Comparison of ENCODE assay signal across 19 mouse cellular contexts in genomic region chr15:93663876-93664275, GRCm38 (mm10).
"Had no signal": no experiment of that assay in that cellular context is flagged by ENCODE, and none has a peak within 500 bp of the region (broad histone marks: within the 10 kb centered on the region; RNA-seq: fewer than 3 reads in every experiment).

No protein-coding gene starts in this region.

- ATAC-seq: liver, embryonic 12.5 days had no signal

- H3K4me2 ChIP-seq: kidney, embryonic 15.5 days; liver, embryonic 12.5 days; liver, embryonic 15.5 days; lung, embryonic 15.5 days; midbrain, embryonic 11.5 days; neural tube, embryonic 13.5 days had no signal

- H3K4me1 ChIP-seq: liver, embryonic 12.5 days; liver, embryonic 15.5 days; lung, embryonic 15.5 days; neural tube, embryonic 13.5 days had no signal

- H3K4me3 ChIP-seq: kidney, embryonic 15.5 days; left cerebral cortex, adult 2 months; liver, embryonic 12.5 days; liver, embryonic 15.5 days; lung, embryonic 15.5 days; neural tube, embryonic 13.5 days had no signal

- H3K9ac ChIP-seq: kidney, embryonic 15.5 days; liver, embryonic 12.5 days; liver, embryonic 15.5 days; lung, embryonic 15.5 days; neural tube, embryonic 13.5 days had no signal

- DNase-seq: kidney, adult 8-10 months; kidney, postnatal 10 days; kidney, postnatal 36 days; layer of hippocampus, postnatal 36 days; liver; lung, adult 18-20 months; lung, postnatal 10 days; lung, postnatal 4 days; midbrain, embryonic 14.5 days; thymus, adult 2 months; thymus, postnatal 14 days; thymus, postnatal 4 days had no signal

- H3K9me3 ChIP-seq: kidney, embryonic 15.5 days; liver, embryonic 15.5 days; lung, embryonic 15.5 days had no signal

- H3K36me3 ChIP-seq: kidney, embryonic 15.5 days; liver, embryonic 12.5 days; liver, embryonic 15.5 days; lung, embryonic 15.5 days; neural tube, embryonic 13.5 days had no signal

- H3K27ac ChIP-seq: kidney, embryonic 15.5 days; left cerebral cortex, adult 2 months; liver, embryonic 12.5 days; liver, embryonic 15.5 days; lung, embryonic 15.5 days; neural tube, embryonic 13.5 days had no signal

- H3K27me3 ChIP-seq: kidney, embryonic 15.5 days; liver, embryonic 12.5 days; liver, embryonic 15.5 days; lung, embryonic 15.5 days; neural tube, embryonic 13.5 days had no signal
